Mouse (Mus musculus) kidney, postnatal 25 days (tissue): ENCODE measurements around the gene Aqp1.

ENCODE experiments used
- DNase-seq, 2 experiments: peaks; one replicate each; pipeline ENCODE4 v3.0.0; 2021; ENCODE audit warnings: mixed read lengths in 2 of 2

The Aqp1 gene

GRCm38 (mm10) chr6:55335989-55336514, at the start of gene Aqp1:
TSS of gene Aqp1 (plus strand) at chr6:55336432.
- DNase-seq: peak; percentile 85 to 96

GRCm38 (mm10) chr6:55288007-55288602, 48.1 kb upstream of the Aqp1 start:
- peak; percentile 40 to 79 for DNase-seq

GRCm38 (mm10) chr6:55294549-55295131, 41.6 kb upstream of the Aqp1 start:
- peak; percentile 40 to 75 for DNase-seq

- peak; percentile 46 to 65 for DNase-seq
These were observed 40.9 kb upstream of the Aqp1 start for GRCm38 (mm10) chr6:55295325-55295724.

GRCm38 (mm10) chr6:55299482-55299881, 36.8 kb upstream of the Aqp1 start:
- peak; percentile 51 to 74 for DNase-seq

GRCm38 (mm10) chr6:55299917-55300316, 36.3 kb upstream of the Aqp1 start:
- peak; percentile 48 to 75 for DNase-seq

- DNase-seq: no peak
These were observed 35.5 kb upstream of the Aqp1 start for GRCm38 (mm10) chr6:55300704-55301103.

GRCm38 (mm10) chr6:55310179-55310578, 26.1 kb upstream of the Aqp1 start:
- DNase-seq: no peak

GRCm38 (mm10) chr6:55311962-55312361, 24.3 kb upstream of the Aqp1 start:
- DNase-seq: no peak

GRCm38 (mm10) chr6:55313893-55314292, 22.3 kb upstream of the Aqp1 start:
- no peak for DNase-seq

GRCm38 (mm10) chr6:55314628-55315027, 21.6 kb upstream of the Aqp1 start:
- DNase-seq: no peak

GRCm38 (mm10) chr6:55318597-55318996, 17.6 kb upstream of the Aqp1 start:
- no peak for DNase-seq

- no peak for DNase-seq
These were observed 16.4 kb upstream of the Aqp1 start for GRCm38 (mm10) chr6:55319585-55320551.

GRCm38 (mm10) chr6:55320894-55321293, 15.3 kb upstream of the Aqp1 start:
- DNase-seq: no peak

GRCm38 (mm10) chr6:55321518-55321917, 14.7 kb upstream of the Aqp1 start:
- DNase-seq: no peak

- DNase-seq: no peak
These were observed 13.3 kb upstream of the Aqp1 start for GRCm38 (mm10) chr6:55322980-55323379.

- DNase-seq: peak; percentile 56 to 81
These were observed 12.2 kb upstream of the Aqp1 start for GRCm38 (mm10) chr6:55323908-55324634.

- DNase-seq: no peak
These were observed 11.4 kb upstream of the Aqp1 start for GRCm38 (mm10) chr6:55324785-55325184.

- no peak for DNase-seq
These were observed 9.9 kb upstream of the Aqp1 start for GRCm38 (mm10) chr6:55326299-55326698.

GRCm38 (mm10) chr6:55327326-55327725, 8.9 kb upstream of the Aqp1 start:
- no peak for DNase-seq

- peak; percentile 69 to 83 for DNase-seq
These were observed 8.1 kb upstream of the Aqp1 start for GRCm38 (mm10) chr6:55328179-55328578.

GRCm38 (mm10) chr6:55331315-55331714, 4.9 kb upstream of the Aqp1 start:
- no peak for DNase-seq
